Mouse (Mus musculus) liver, embryonic 11.5 days (tissue): ENCODE data around the gene Dock2. TPM values are rescaled to one million over a fixed set of nuclear protein-coding genes. Genes with fewer than 3 reads are reported as not detected.

Experiments used
- ATAC-seq: fragments of 200-750 bp; cut with Nextera tagmentation; replicated peaks from 2 replicates; pipeline ENCODE4 v1.8.0; 2017; ENCODE audit warnings: moderate number of reproducible peaks, mild to moderate bottlenecking, moderate TSS enrichment, moderate library complexity; ENCODE audit not compliant: low FRiP score
- DNase-seq: peaks from one replicate; pipeline ENCODE4 v3.0.0-alpha.2; 2017; ENCODE audit warnings: low spot score
- H3K27ac ChIP-seq: fragments of 300-500 bp; sonication (generic); 2 replicates; pipeline ENCODE4 v1.5.1; 2014; ENCODE audit warnings: mild to moderate bottlenecking, low read depth, low read length, control low read depth
- H3K27me3 ChIP-seq: fragments of 300-500 bp; sonication (generic); replicated peaks from 2 replicates; pipeline ENCODE4 v1.6.1; 2014; ENCODE audit warnings: low read length, mixed read lengths; ENCODE audit not compliant: control insufficient read depth, insufficient read depth
- H3K36me3 ChIP-seq: fragments of 300-500 bp; sonication (generic); 2 replicates; pipeline ENCODE4 v1.6.1; 2014; ENCODE audit warnings: mild to moderate bottlenecking, low read length, moderate library complexity, mixed read lengths; ENCODE audit not compliant: control insufficient read depth, insufficient read depth
- H3K4me1 ChIP-seq: fragments of 300-500 bp; sonication (generic); replicated peaks from 2 replicates; pipeline ENCODE4 v1.6.1; 2014; ENCODE audit warnings: low read length, mixed read lengths; ENCODE audit not compliant: control insufficient read depth, insufficient read depth
- H3K4me2 ChIP-seq: fragments of 300-500 bp; sonication (generic); 2 replicates; pipeline ENCODE4 v1.6.1; 2014; ENCODE audit warnings: mild to moderate bottlenecking, control low read depth, moderate library complexity
- H3K4me3 ChIP-seq: fragments of 300-500 bp; sonication (generic); 2 replicates; pipeline ENCODE4 v1.5.1; 2014; ENCODE audit warnings: low read depth, low read length, control low read depth
- H3K9ac ChIP-seq: fragments of 300-500 bp; sonication (generic); 2 replicates; pipeline ENCODE4 v1.6.1; 2014; ENCODE audit warnings: low read depth, low read length, control low read depth
- H3K9me3 ChIP-seq: fragments of 300-500 bp; sonication (generic); 2 replicates; pipeline ENCODE4 v1.6.1; 2016; ENCODE audit warnings: low read length, inconsistent platforms, mixed read lengths; ENCODE audit not compliant: control insufficient read depth
- WGBS: fragments of 180-500 bp; shearing (Covaris S2); extraction: QIAGEN DNeasy Blood & Tissue Kit; methylation state at CpG from one replicate; pipeline ENCODE4 v1.1.7; 2014; 5-methylcytosine and 5-hydroxymethylcytosine counted together
- polyA plus RNA-seq: library from polyadenylated mRNA; unstranded; fragments of >200 nt; fragmentation: Nextera tagmentation; extraction: Ambion mirVana; gene quantifications from 2 replicates; pipeline ENCODE4 v1.2.1, GENCODE M21; 2014

The Dock2 gene
- polyA plus RNA-seq, 1 experiment from 2014 or later: 6.6 TPM

DNA sequence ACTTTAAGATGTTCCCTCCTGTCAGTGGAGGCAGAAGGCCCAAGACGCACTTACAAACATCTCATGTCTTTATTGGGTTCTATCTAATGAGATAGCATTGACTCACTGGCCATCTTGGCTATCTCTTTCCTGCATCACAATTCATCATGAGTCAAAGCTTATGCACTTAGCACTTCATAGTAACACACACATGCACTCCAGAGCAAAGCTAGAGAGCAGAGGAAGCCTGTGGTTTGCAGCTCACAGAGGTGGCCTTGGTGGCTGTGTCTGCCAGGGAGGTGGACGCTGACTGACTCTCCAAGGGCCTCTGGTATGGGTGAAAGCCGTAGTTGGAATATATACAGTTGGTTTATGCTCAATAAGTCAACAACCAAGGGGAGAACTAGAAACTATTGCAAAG lies 387.9 kb downstream of the Dock2 start:
- ATAC-seq (no peak), DNase-seq (no peak)
- H3K36me3 ChIP-seq: no peaks in the 10 kb centered on the region
- WGBS: 69% methylated on average over 3 of the region's 3 CpGs
- no peak overlapping the region for H3K9ac ChIP-seq
- H3K4me1 ChIP-seq: no peaks in the 10 kb centered on the region
- no peak overlapping the region for H3K4me3 ChIP-seq
- H3K27me3 ChIP-seq: no peaks in the 10 kb centered on the region
- no peaks in the 10 kb centered on the region for H3K9me3 ChIP-seq
- no peak overlapping the region for H3K27ac ChIP-seq
- H3K4me2 ChIP-seq: no peak overlapping the region

DNA sequence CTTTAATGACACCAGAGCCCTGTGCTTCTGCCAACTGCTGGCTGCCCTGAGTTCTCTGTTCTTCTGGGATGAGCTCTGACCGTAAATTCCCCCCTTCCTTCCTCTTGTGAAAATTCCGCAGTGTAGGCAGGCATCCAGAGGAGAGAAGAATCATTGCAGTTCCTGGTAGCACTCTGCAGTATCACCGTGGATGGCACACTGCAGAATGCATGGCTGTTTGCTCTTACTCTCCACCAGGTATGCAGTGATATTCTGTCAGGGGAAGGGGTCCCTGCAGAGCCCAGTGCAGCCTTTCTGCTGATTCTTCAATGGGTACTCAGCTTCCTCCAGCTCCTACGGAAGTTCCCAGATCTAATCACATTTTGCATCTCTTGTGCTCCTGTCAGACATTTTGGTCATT lies 391.6 kb downstream of the Dock2 start:
- no peaks in the 10 kb centered on the region for H3K36me3 ChIP-seq
- H3K4me3 ChIP-seq: no peak overlapping the region
- no peaks in the 10 kb centered on the region for H3K4me1 ChIP-seq
- no peaks in the 10 kb centered on the region for H3K9me3 ChIP-seq
- H3K4me2 ChIP-seq: no peak overlapping the region
- ATAC-seq (no peak), DNase-seq (no peak)
- 64% methylated on average over 4 of the region's 4 CpGs for WGBS
- H3K9ac ChIP-seq: no peak overlapping the region
- H3K27ac ChIP-seq: no peak overlapping the region
- H3K27me3 ChIP-seq: no peaks in the 10 kb centered on the region

DNA sequence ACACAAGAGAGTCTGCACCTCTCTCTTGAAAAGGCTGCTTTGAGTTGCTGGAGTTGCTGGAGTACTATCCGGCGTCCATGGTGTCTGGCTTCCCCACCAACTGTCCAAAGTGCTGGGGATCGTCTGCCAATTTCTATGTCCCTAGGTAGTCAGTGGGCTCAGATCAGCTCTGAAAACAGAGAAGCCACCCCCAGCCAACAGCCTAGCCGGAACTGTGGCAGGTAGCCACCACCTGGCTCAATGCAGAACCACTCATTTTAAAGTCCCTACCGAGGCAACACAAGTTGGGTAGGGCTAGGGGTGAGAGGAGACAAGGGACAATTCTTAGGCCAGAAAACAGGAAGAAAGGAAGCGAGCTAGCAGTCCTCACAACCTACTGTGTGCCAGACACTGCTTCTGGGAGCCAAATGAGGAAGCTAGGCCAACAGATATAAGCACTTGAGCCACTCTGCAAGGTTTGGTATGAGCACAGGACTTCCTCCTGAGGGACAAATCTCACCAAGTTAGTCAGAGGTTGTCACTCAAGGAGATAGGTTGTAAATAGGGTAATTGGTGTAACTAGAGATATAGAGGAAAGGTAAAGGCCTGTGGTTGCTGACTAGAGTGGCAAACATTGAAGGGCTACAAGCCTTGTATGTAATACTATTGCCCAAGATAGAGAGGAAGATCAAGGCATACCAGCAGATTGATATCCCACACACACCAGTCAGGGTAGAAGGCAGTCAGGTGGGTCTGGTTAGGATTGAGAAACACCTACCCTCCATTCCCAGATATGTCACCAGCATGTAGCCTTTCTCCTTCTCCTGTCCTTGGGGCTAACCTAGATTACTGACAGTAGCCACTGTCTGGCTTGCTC lies 394.2 kb downstream of the Dock2 start:
- Histone ChIP-seq H3K9me3 (no peaks in the 10 kb centered on the region), H3K36me3 (no peaks in the 10 kb centered on the region), H3K9ac (no peak overlapping the region), H3K27me3 (no peaks in the 10 kb centered on the region), H3K27ac (no peak overlapping the region), H3K4me3 (no peak overlapping the region), H3K4me1 (no peaks in the 10 kb centered on the region), H3K4me2 (no peak overlapping the region)
- ATAC-seq (no peak), DNase-seq (no peak)
- 67% methylated on average over 6 of the region's 6 CpGs for WGBS

GRCm38 (mm10) chr11:34385001-34385688 lies 398.5 kb downstream of the Dock2 start:
- no peaks in the 10 kb centered on the region for H3K27me3 ChIP-seq
- H3K27ac ChIP-seq: no peak overlapping the region
- no peaks in the 10 kb centered on the region for H3K9me3 ChIP-seq
- H3K36me3 ChIP-seq: no peaks in the 10 kb centered on the region
- no peak overlapping the region for H3K4me3 ChIP-seq
- no peak overlapping the region for H3K9ac ChIP-seq
- DNase-seq: no peak
- H3K4me2 ChIP-seq: no peak overlapping the region
- ATAC-seq: no peak
- H3K4me1 ChIP-seq: no peaks in the 10 kb centered on the region
- 78% methylated on average over 1 of the region's 1 CpGs for WGBS

DNA sequence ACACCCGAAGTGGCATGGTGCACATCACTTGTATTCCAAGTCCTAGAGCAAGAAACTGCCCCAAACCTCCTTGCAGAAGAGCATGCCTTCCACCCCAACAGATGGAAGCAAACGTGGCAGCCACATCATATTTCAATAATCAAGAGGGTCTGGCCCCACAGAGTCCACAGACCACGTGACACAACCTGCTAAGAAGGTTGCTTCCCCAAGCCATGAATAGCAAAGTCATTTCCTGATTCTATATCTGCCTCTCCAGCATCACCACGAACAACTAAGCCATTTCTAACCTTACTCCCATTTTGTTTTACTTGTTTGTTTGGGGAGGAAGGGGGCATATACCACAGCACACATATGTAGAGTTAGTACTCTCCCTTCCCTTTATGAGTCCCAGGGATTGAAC lies 399.5 kb downstream of the Dock2 start:
- no peak overlapping the region for H3K4me2 ChIP-seq
- 45% methylated on average over 4 of the region's 4 CpGs for WGBS
- H3K27ac ChIP-seq: no peak overlapping the region
- H3K9ac ChIP-seq: no peak overlapping the region
- no peaks in the 10 kb centered on the region for H3K4me1 ChIP-seq
- H3K36me3 ChIP-seq: no peaks in the 10 kb centered on the region
- H3K9me3 ChIP-seq: no peaks in the 10 kb centered on the region
- DNase-seq: no peak
- H3K27me3 ChIP-seq: no peaks in the 10 kb centered on the region
- ATAC-seq: no peak
- H3K4me3 ChIP-seq: no peak overlapping the region

DNA sequence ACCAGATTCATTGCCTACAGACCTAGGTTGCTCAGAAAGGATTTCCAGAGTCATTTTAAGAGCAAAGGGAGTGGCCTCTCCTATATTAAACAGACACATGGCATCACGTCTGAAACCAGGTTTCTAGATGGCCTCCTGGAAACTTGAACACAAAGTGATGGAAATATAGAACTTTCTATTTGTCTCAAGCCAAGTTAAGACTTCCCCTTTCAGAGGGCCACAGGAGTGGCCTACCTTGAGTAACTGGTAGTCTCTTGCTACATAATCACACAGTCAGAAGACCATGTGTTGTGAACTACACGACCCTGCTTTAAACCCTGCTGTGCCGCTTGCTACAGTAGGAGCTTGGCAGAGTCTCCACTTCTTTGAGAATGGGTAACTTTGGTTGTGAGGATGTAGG lies 400.2 kb downstream of the Dock2 start:
- Histone ChIP-seq H3K27me3 (no peaks in the 10 kb centered on the region), H3K9me3 (no peaks in the 10 kb centered on the region), H3K36me3 (no peaks in the 10 kb centered on the region), H3K4me1 (no peaks in the 10 kb centered on the region), H3K4me3 (no peak overlapping the region), H3K4me2 (no peak overlapping the region), H3K9ac (no peak overlapping the region), H3K27ac (no peak overlapping the region)
- WGBS: 81% methylated on average over 3 of the region's 3 CpGs
- no peak for DNase-seq
- ATAC-seq: no peak

- Histone ChIP-seq H3K4me3 (no peak overlapping the region), H3K36me3 (no peaks in the 10 kb centered on the region), H3K27me3 (no peaks in the 10 kb centered on the region), H3K9me3 (no peaks in the 10 kb centered on the region), H3K4me2 (no peak overlapping the region), H3K27ac (no peak overlapping the region), H3K9ac (no peak overlapping the region), H3K4me1 (no peaks in the 10 kb centered on the region)
- 86% methylated on average over 6 of the region's 6 CpGs for whole genome bisulfite sequencing
- no peak for ATAC-seq
- no peak for DNase-seq
These were observed 406.0 kb downstream of the Dock2 start for GRCm38 (mm10) chr11:34377649-34378048.

- no peak for ATAC-seq
- no peak overlapping the region for H3K4me2 ChIP-seq
- H3K9me3 ChIP-seq: no peaks in the 10 kb centered on the region
- H3K27me3 ChIP-seq: no peaks in the 10 kb centered on the region
- no peak overlapping the region for H3K27ac ChIP-seq
- no peak overlapping the region for H3K9ac ChIP-seq
- no peaks in the 10 kb centered on the region for H3K4me1 ChIP-seq
- no peaks in the 10 kb centered on the region for H3K36me3 ChIP-seq
- H3K4me3 ChIP-seq: no peak overlapping the region
- no peak for DNase-seq
- 61% methylated on average over 1 of the region's 1 CpGs for WGBS
These were observed 408.1 kb downstream of the Dock2 start for GRCm38 (mm10) chr11:34375557-34375956.

- no peaks in the 10 kb centered on the region for H3K4me1 ChIP-seq
- WGBS: 73% methylated on average over 4 of the region's 4 CpGs
- no peaks in the 10 kb centered on the region for H3K36me3 ChIP-seq
- H3K27ac ChIP-seq: no peak overlapping the region
- ATAC-seq (no peak), DNase-seq (no peak)
- no peaks in the 10 kb centered on the region for H3K9me3 ChIP-seq
- no peak overlapping the region for H3K4me2 ChIP-seq
- no peak overlapping the region for H3K4me3 ChIP-seq
- H3K27me3 ChIP-seq: no peaks in the 10 kb centered on the region
- no peak overlapping the region for H3K9ac ChIP-seq
These were observed 411.5 kb downstream of the Dock2 start for GRCm38 (mm10) chr11:34372224-34372623.
